Mouse (Mus musculus) kidney, postnatal 36 days (tissue): Measurements from ENCODE around the gene Ier3.
"Not testable (repeated sequence)": the region's sequence is repeated elsewhere in the genome, so short reads cannot be mapped to it uniquely, and the experiment has no call there.

Source experiments
- DNase-seq, 2 experiments: peaks; one replicate each; pipeline ENCODE4 v3.0.0; 2021 to 2022; ENCODE audit warnings: mixed read lengths in 2 of 2

The Ier3 gene

GRCm38 (mm10) chr17:35836991-35837422 lies 15.5 kb downstream of the Ier3 start:
- peak; percentile 84 to 90 for DNase-seq

GRCm38 (mm10) chr17:35837487-35837886 lies 16.0 kb downstream of the Ier3 start:
- peak in 1 of 2 experiments; percentile 60 for DNase-seq

GRCm38 (mm10) chr17:35838122-35838544 lies 16.6 kb downstream of the Ier3 start, which contains the start of gene Tubb5:
Gene Tubb5 (minus strand): TSS chr17:35838306.
- DNase-seq: peak; percentile 98 to 99

GRCm38 (mm10) chr17:35838570-35838969 lies 17.1 kb downstream of the Ier3 start:
- DNase-seq: no peak

GRCm38 (mm10) chr17:35839002-35839401 lies 17.5 kb downstream of the Ier3 start:
- not testable (repeated sequence) for DNase-seq

DNA sequence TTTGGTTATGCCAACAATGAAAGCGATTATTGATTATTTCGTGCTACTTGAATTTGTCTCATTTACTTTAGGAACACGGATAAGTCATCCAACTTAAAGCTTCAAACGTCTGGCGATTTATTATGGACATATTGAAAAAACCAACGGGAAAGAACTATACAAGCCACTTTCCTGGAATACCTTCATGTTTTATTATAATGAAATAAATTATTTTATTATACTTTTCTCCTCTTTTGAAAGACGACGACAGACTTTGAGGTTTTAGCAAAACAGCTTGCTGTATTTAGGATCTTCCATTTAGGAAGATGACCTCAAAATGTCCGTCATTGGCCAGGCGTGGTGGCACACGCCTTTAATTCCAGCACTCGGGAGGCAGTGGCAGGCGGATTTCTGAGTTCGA lies 19.1 kb downstream of the Ier3 start:
- DNase-seq: no peak

DNA sequence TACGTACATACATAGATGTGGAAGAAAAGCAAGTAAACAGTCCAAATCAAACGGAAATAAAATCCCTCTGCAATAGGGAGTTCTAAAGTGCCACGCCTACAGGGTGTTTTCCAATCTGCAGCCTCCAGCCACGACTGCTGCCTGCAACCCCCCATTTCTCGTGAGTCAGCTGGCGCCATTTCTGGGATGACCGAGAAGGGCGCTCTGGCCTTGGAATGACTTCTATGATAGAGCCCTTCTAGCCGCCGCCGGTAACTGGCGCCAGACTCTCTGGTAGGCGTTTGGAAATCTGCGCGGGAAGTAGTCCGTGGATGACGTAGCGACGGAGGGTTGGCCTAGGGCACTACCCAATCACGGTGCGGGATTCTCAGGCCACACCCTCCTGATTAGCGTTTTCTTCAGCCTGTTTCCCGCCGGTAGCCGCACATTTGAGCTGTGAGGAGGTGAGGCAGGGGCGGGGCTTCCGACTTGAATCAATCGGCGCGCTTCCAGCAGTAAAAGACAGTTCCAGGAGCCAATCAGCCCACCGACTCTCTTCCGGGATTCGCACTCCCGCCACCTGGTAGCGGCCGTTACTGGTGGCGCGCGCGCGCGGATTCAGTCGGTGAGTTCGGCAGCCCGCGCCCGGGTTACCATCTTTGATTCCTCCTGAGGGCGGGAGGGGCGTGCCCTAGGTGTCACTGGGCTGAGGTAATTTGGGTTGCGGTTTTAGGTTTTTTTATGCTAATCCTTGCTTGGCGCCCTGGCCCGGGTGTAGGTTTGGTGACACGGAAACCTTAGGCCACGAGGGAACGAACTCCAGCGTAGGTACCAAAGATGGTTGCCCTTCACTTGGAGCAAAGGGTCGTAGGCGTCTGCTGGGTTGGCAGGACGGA lies 19.8 kb downstream of the Ier3 start, which contains the start of gene Mdc1:
Gene Mdc1 (plus strand): TSS at position 440 of the 875 bp plus-strand sequence.
- peak; percentile 99 to 100 for DNase-seq

DNA sequence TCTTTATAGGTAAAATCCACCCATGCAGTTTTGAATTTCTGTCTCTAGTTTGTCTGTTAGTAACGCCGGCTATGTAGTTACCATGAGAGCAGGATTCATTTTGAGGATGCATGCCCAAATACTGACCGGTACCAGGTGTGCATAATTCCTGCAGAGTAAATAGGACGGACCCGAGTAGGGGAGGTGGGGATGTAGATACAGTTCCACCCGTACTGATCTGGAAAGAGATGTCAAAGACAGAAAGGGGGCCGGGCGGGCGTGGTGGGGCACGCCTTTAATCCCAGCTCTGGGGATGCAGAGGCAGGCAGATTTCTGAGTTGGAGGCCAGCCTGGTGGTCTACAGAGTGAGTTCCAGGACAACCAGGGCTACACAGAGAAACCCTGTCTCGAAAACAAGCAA lies 20.5 kb downstream of the Ier3 start:
- no peak for DNase-seq

DNA sequence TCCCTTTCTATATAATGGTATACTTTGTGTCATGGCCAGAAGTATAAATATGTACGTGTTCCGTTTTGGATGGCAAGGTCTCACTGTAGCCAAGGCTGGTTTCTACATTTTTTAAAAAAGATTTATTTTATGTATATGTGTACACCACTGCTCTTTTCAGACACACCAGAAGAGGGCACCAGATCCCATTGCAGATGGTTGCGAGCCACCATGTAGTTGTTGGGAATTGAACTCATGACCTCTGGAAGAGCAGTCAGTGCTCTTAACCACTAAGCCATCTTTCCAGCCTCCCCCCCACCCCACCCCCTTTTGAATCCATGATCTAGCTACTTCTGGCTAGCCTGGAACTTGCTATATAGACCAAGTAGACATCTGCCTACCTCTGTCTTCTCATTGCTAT lies 22.0 kb downstream of the Ier3 start:
- DNase-seq: peak in 1 of 2 experiments; percentile 30

DNA sequence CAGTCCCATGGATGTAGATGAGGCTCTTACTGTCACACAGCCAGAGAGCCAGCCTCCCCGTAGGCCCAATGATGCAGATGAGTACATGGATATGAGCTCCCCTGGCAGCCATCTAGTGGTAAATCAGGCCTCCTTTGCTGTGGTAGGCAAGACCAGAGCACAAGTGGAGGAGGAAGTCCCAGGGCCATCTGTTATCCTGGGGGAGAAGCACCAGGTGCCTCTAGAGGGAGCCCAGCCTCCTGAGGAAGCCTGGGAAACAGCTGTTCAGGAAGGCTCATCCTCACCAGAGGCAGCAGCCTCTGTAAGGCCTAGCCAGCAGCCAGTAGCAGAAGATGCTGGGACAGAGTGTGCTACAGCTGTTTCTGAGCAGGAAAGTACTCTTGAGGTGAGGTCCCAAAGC lies 26.6 kb downstream of the Ier3 start:
- DNase-seq: peak in 1 of 2 experiments; percentile 50

DNA sequence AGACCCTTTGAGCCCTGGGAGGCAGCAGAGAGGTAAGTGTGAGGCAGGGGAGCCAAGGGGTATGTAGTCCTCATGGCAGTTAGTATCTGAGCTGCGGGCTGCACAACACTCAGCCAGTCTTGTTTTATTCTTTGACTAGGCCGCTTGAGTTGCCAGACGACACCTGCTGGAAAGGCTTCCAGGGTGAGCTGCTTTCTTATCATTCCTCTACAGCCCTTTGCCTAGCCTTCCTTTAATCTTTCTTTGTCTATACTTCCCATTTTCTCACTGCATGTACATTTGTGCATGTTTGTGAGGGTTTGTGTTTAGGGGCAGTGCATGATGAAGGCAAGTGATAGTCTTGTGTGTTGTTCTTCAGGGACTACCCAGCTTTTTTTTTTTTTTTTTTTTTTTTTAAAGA lies 29.5 kb downstream of the Ier3 start:
- no peak for DNase-seq

DNA sequence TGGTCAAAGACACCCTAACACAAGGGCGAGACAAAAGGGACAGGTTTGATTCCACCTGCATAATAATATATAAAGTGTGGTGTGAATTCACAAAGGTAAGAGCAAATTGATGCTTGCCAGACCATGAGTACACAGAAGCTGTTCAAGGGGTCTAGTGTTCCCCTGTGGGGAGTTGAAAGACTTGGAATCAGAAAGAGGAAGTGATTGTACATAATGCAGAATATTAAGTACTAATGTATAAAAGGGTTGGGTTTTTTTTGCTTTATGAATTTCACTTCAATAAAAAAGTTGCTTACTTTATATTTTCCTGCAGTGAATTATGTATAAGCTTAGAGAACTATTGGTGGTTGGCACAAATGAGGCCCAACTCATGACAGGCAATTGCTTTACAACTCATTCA lies 37.9 kb downstream of the Ier3 start:
- no peak for DNase-seq

- no peak for DNase-seq
These were observed 38.4 kb downstream of the Ier3 start for GRCm38 (mm10) chr17:35859835-35860234.

GRCm38 (mm10) chr17:35860831-35861197 lies 39.3 kb downstream of the Ier3 start:
- DNase-seq: no peak

GRCm38 (mm10) chr17:35861198-35861857 lies 39.8 kb downstream of the Ier3 start, which contains the start of gene Nrm:
Gene Nrm (plus strand): TSS chr17:35861318.
- DNase-seq: peak; percentile 91 to 94

GRCm38 (mm10) chr17:35864832-35865353 lies 43.4 kb downstream of the Ier3 start:
- DNase-seq: no peak

- DNase-seq: peak; percentile 68 to 73
These were observed 44.2 kb downstream of the Ier3 start, which contains the start of gene Ppp1r18 for GRCm38 (mm10) chr17:35865481-35866280. Gene Ppp1r18 (plus strand): TSS chr17:35865593.

DNA sequence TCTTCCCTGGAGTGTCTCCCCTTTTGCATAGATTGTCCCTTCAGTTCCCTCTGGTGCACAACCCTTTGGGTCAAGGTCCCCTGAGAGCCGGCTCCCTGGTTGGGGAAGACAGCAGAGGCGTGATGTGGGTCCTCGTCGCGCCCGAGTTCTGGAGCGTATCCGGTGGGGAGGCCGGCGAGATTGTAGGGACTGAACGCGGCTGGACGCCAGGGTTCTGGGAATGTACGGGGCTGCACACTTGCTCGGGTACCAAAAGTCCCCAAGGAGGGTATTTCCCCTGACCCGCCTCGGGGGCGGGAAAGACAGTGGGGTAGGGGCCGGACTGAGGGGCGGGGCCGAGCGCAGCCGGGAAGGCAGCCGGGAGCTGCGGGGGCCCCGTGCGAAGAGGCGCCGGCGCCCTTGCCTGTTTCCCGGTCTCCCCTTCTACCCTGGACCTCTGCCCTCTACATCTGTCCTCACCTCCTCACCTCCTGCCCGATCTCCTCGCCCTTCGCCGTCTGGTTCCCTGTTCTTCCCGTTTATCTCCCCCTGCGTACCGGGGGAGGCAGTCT lies 44.9 kb downstream of the Ier3 start:
- peak; percentile 63 to 76 for DNase-seq

GRCm38 (mm10) chr17:35866911-35867890 lies 45.7 kb downstream of the Ier3 start:
- DNase-seq: peak; percentile 56 to 73

DNA sequence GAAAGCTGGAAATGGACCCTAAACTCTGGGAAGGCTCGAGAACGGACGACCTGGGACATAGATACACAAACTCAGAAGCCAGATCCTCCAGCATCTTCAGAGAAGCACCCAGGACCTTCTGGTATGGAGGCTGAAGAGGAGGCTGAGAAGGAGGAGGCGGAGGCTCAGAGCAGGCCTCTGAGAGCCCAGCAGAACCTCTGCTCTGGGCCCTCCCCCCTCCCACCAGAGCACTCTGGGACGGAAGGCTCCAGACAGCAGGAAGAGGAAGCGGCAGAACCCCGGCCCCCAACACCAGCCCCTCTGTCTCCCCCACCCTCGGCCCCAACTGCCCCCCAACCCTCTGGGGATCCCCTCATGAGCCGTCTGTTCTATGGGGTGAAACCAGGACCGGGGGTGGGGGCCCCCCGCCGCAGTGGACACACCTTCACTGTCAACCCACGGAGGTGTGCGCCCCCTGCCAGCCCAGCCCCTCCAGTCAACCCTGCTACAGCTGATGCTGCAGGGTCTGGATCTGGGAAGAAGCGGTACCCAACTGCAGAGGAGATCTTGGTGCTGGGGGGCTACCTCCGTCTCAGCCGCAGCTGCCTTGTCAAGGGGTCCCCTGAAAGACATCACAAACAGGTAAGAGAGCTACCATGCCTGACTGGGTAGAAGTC lies 46.8 kb downstream of the Ier3 start:
- peak; percentile 21 to 55 for DNase-seq
